ENCODE assay signal across 26 mouse cellular contexts in genomic region chr3:152950299-152950698, GRCm38 (mm10). TPM values are rescaled to one million over a fixed set of nuclear protein-coding genes. Genes with fewer than 3 reads are reported as not detected.
DNase-seq lines count a peak whose midpoint lies in the region; ATAC-seq lines count a peak whose summit lies in the region.
"Had no signal": no experiment of that assay in that cellular context is flagged by ENCODE, and none has a peak within 500 bp of the region (broad histone marks: within the 10 kb centered on the region; RNA-seq: fewer than 3 reads in every experiment).

No protein-coding gene starts in this region.

- no peak overlapping the region for H3K9ac ChIP-seq in liver, embryonic 15.5 days
- H3K9ac ChIP-seq: limb, embryonic 15.5 days had no signal

- peak; percentile 67 for DNase-seq in thymus, postnatal 0 days (ENCODE audit: low spot score)
- DNase-seq in thymus, postnatal 14 days: no peak
- peak; percentile 40 for DNase-seq in T-cell, adult 2 months (ENCODE audit: low spot score)
- DNase-seq in kidney, adult 18-20 months: no peak
- no peak for DNase-seq in gastrocnemius, postnatal 14 days
- no peak for DNase-seq in right cerebral cortex, postnatal 25 days
- DNase-seq: adrenal gland, adult 8-10 months; cerebellum, adult 8-10 months; cerebellum, postnatal 36 days; gastrocnemius, postnatal 10 days; heart, adult 11 months; heart, postnatal 10 days; kidney, adult 8-10 months; kidney, postnatal 14 days; left cerebral cortex, postnatal 4 days; lung, postnatal 4 days; right cerebral cortex, postnatal 14 days; spleen, adult 18-20 months had no signal

- H3K27me3 ChIP-seq in liver, embryonic 15.5 days: no peaks in the 10 kb centered on the region
- H3K27me3 ChIP-seq: limb, embryonic 15.5 days; Patski had no signal

- no peak overlapping the region for H3K4me3 ChIP-seq in liver, embryonic 15.5 days (replicated peaks)
- H3K4me3 ChIP-seq: embryonic facial prominence, embryonic 10.5 days; forebrain, embryonic 10.5 days; limb, embryonic 15.5 days had no signal

- H3K4me2 ChIP-seq in liver, embryonic 15.5 days: no peak overlapping the region
- H3K4me2 ChIP-seq: heart, embryonic 11.5 days; limb, embryonic 15.5 days; midbrain, embryonic 11.5 days had no signal

- peaks cover 16% of the 10 kb centered on the region; the same call in 1 of the 2 replicates for H3K4me1 ChIP-seq in liver, embryonic 15.5 days (replicated peaks)
- H3K4me1 ChIP-seq: forebrain, embryonic 10.5 days; limb, embryonic 15.5 days had no signal

- H3K9me3 ChIP-seq in liver, embryonic 15.5 days (replicated peaks): no peaks in the 10 kb centered on the region; the same call in 1 of the 2 replicates
- H3K9me3 ChIP-seq: forebrain, embryonic 10.5 days; limb, embryonic 15.5 days had no signal

- no peaks in the 10 kb centered on the region for H3K36me3 ChIP-seq in liver, embryonic 15.5 days (replicated peaks)
- H3K36me3 ChIP-seq: embryonic facial prominence, embryonic 10.5 days; forebrain, embryonic 10.5 days; limb, embryonic 15.5 days had no signal

- peak; percentile 42; the same call in 1 of the 2 replicates for ATAC-seq in liver, embryonic 15.5 days (ENCODE audit: insufficient read depth)
- ATAC-seq: forebrain, embryonic 16.5 days; Patski had no signal

- no peak overlapping the region for H3K27ac ChIP-seq in liver, embryonic 15.5 days (replicated peaks)
- H3K27ac ChIP-seq: embryonic facial prominence, embryonic 10.5 days; forebrain, embryonic 10.5 days; limb, embryonic 15.5 days had no signal

- 26% methylated on average over 5 of the region's 5 CpGs for WGBS in liver, embryonic 15.5 days (ENCODE audit: insufficient replicate concordance)

- intact Hi-C loops in gastrocnemius, postnatal 14 days (cut with DNase I; ENCODE audit: low total_unique reads): loop anchor here (10.0 kb wide), 1 partner anchor 165 kb away; no protein-coding TSS in a partner anchor

RNA-seq across cellular contexts. Expression of gene St6galnac5, which starts 31.7 kb away (rescaled TPM):
- 0.05 and 0.23 TPM in 2 replicates for polyA plus RNA-seq in thymus, postnatal 0 days (2015; fragmentation: Nextera tagmentation; extraction: Ambion mirVana)
- polyA plus RNA-seq in liver, embryonic 15.5 days (2015; fragmentation: Nextera tagmentation; extraction: Ambion mirVana): 0.02 and 0.03 TPM in 2 replicates
- total RNA-seq in gastrocnemius, postnatal 14 days (2021): under 1 TPM; 0.04 TPM
- total RNA-seq: heart, postnatal 10 days had no signal

Comparison
In these comparisons a context has a peak if more than half of its experiments do, and no peak if none do; other contexts are left out.
1. DNase-seq: peak in thymus, postnatal 0 days (single experiment) and T-cell, adult 2 months (single experiment); none in thymus, postnatal 14 days (single experiment), kidney, adult 18-20 months (single experiment), gastrocnemius, postnatal 14 days (single experiment) and right cerebral cortex, postnatal 25 days (single experiment).